Comparison of ENCODE assay signal across 8 mouse cellular contexts in genomic region chr4:86545615-86546014, GRCm38 (mm10). TPM values are rescaled to one million over a fixed set of nuclear protein-coding genes. Genes with fewer than 3 reads are reported as not detected.
A peak's percentile ranks its signal among the peaks of the same experiment; 100 is the strongest.
DNase-seq lines count a peak whose midpoint lies in the region; ATAC-seq and TF ChIP-seq lines count a peak whose summit lies in the region.
"Had no signal": no experiment of that assay in that cellular context is flagged by ENCODE, and none has a peak within 500 bp of the region (broad histone marks: within the 10 kb centered on the region; RNA-seq: fewer than 3 reads in every experiment).

No protein-coding gene starts in this region.

- H3K27ac ChIP-seq in kidney, adult 2 months (ENCODE audit: insufficient read depth, low read depth, low read length), result no peak overlapping the region
- no peak overlapping the region for H3K27ac ChIP-seq in intestine, postnatal 0 days (ENCODE audit: low read depth, low read length)
- H3K27ac ChIP-seq: neural tube, embryonic 12.5 days had no signal

- H3K36me3 ChIP-seq in kidney, adult 2 months (ENCODE audit: control insufficient read depth, insufficient read depth, low read length), result no peaks in the 10 kb centered on the region
- no peaks in the 10 kb centered on the region for H3K36me3 ChIP-seq in E14TG2a.4 (ENCODE audit: insufficient read depth, low read length)
- no peaks in the 10 kb centered on the region for H3K36me3 ChIP-seq in intestine, postnatal 0 days (ENCODE audit: control insufficient read depth, insufficient read depth)
- H3K36me3 ChIP-seq: neural tube, embryonic 12.5 days had no signal

- H3K9ac ChIP-seq in intestine, postnatal 0 days (ENCODE audit: low read depth, low read length), result no peak overlapping the region
- H3K9ac ChIP-seq: neural tube, embryonic 12.5 days had no signal

- no peaks in the 10 kb centered on the region for H3K4me1 ChIP-seq in kidney, adult 2 months (ENCODE audit: control insufficient read depth, insufficient read depth, low read length)
- peaks cover 6% of the 10 kb centered on the region for H3K4me1 ChIP-seq in E14TG2a.4 (replicated peaks; ENCODE audit: low read depth, low read length)
- H3K4me1 ChIP-seq in intestine, postnatal 0 days (replicated peaks; ENCODE audit: control insufficient read depth, insufficient read depth, low read length), result no peaks in the 10 kb centered on the region

- no peaks in the 10 kb centered on the region for H3K27me3 ChIP-seq in kidney, adult 2 months (replicated peaks; ENCODE audit: control insufficient read depth, insufficient read depth, low read length)
- H3K27me3 ChIP-seq in E14TG2a.4 (ENCODE audit: insufficient read depth, low read length), result peaks cover under 1% of the 10 kb centered on the region; the same call in 1 of the 2 replicates
- H3K27me3 ChIP-seq in intestine, postnatal 0 days (replicated peaks; ENCODE audit: control insufficient read depth, insufficient read depth, low read length), result no peaks in the 10 kb centered on the region
- H3K27me3 ChIP-seq: neural tube, embryonic 12.5 days had no signal

- H3K4me2 ChIP-seq in intestine, postnatal 0 days (replicated peaks; ENCODE audit: low read depth), result no peak overlapping the region
- H3K4me2 ChIP-seq: neural tube, embryonic 12.5 days had no signal

- peak; percentile 16 for DNase-seq in kidney, adult 2 months
- no peak for DNase-seq in kidney, postnatal 10 days
- DNase-seq in Muller cell, postnatal 12 days (ENCODE audit: inconsistent ontology term), result peak; percentile 40
- DNase-seq in natural killer cell, adult 2 months (ENCODE audit: low spot score in 2 of 2), result no peak

- no peaks in the 10 kb centered on the region for H3K9me3 ChIP-seq in E14TG2a.4 (ENCODE audit: low read length)
- no peaks in the 10 kb centered on the region for H3K9me3 ChIP-seq in intestine, postnatal 0 days (ENCODE audit: control insufficient read depth)
- H3K9me3 ChIP-seq: neural tube, embryonic 12.5 days had no signal

- no peak for TF ChIP-seq POLR2A in kidney, adult 2 months (IDR thresholded peaks at IDR 0.05; ENCODE audit: low read depth, low read length)

- 50% methylated on average over 5 of the region's 5 CpGs for WGBS in kidney, adult 2 months
- WGBS in intestine, postnatal 0 days, result 53% methylated on average over 5 of the region's 5 CpGs

- ATAC-seq in intestine, postnatal 0 days, result no peak
- ATAC-seq in CD4-positive, CD25-positive, alpha-beta regulatory T cell, adult 4 months, result no peak

- TF ChIP-seq CTCF in kidney, adult 2 months (conservative IDR thresholded peaks at IDR 0.05; ENCODE audit: insufficient read depth, insufficient read length, low read depth, low read length), result 0 out of 2 replicates have a peak, but pooled peaks have one; percentile 16
- peak; percentile 56 for TF ChIP-seq CTCF in E14TG2a.4 (conservative IDR thresholded peaks at IDR 0.05; ENCODE audit: low read length)
- TF ChIP-seq CTCF in intestine, postnatal 0 days (IDR thresholded peaks at IDR 0.05; ENCODE audit: low read depth), result peak; percentile 74

- H3K4me3 ChIP-seq in kidney, adult 2 months (ENCODE audit: insufficient read depth, low read depth, low read length), result no peak overlapping the region
- H3K4me3 ChIP-seq in E14TG2a.4 (replicated peaks; ENCODE audit: low read length), result no peak overlapping the region
- no peak overlapping the region for H3K4me3 ChIP-seq in intestine, postnatal 0 days (ENCODE audit: low read depth, low read length)
- H3K4me3 ChIP-seq: neural tube, embryonic 12.5 days had no signal

RNA-seq across cellular contexts. Expression of gene Saxo1, which starts 12.5 kb away (rescaled TPM):
- polyA plus RNA-seq in kidney, adult 2 months (2012; rRNA removed), result 0.05 TPM in 1 of 2 replicates, not detected in the other
- polyA plus RNA-seq in intestine, postnatal 0 days (2015; fragmentation: Nextera tagmentation; extraction: Ambion mirVana), result not detected in 2 replicates
- polyA plus RNA-seq in CD4-positive, CD25-positive, alpha-beta regulatory T cell, adult 4 months (2017; shearing (Covaris generic)), result not detected
- polyA plus RNA-seq: neural tube, embryonic 12.5 days had no signal

RNA-seq across cellular contexts. Expression of gene Rraga, which starts 29.9 kb away (rescaled TPM):
- 34.0 and 36.0 TPM in 2 replicates for polyA plus RNA-seq in kidney, adult 2 months (2012; rRNA removed)
- 37.0 and 38.6 TPM in 2 replicates for polyA plus RNA-seq in intestine, postnatal 0 days (2015; fragmentation: Nextera tagmentation; extraction: Ambion mirVana)
- 10 to 100 TPM; 32.0 to 36.9 TPM for polyA plus RNA-seq in CD4-positive, CD25-positive, alpha-beta regulatory T cell, adult 4 months (2017; shearing (Covaris generic))

Comparison
In these comparisons a context has a peak if more than half of its experiments do, and no peak if none do; other contexts are left out.
1. DNase-seq: peak in kidney, adult 2 months (single experiment) and Muller cell, postnatal 12 days (single experiment); none in kidney, postnatal 10 days (single experiment) and natural killer cell, adult 2 months (0 of 2).
2. CTCF ChIP-seq: peak in every context shown above with its lines; median percentile 74 in intestine, postnatal 0 days; 56 in E14TG2a.4; 16 in kidney, adult 2 months.